Mouse (Mus musculus) limb, embryonic 14.5 days (tissue): ENCODE data around the gene Olfm2. TPM values are rescaled to one million over a fixed set of nuclear protein-coding genes. Genes with fewer than 3 reads are reported as not detected.
"Not testable (repeated sequence)": the region's sequence is repeated elsewhere in the genome, so short reads cannot be mapped to it uniquely, and the experiment has no call there.

Experiments
- ATAC-seq: fragments of 200-750 bp; cut with Nextera tagmentation; 2 replicates; pipeline ENCODE4 v1.8.0; 2017; ENCODE audit warnings: low read depth, moderate number of reproducible peaks, moderate TSS enrichment; ENCODE audit not compliant: low FRiP score
- DNase-seq: peaks from one replicate; pipeline ENCODE4 v3.0.0-alpha.2; 2015; ENCODE audit warnings: low spot score
- H3K27ac ChIP-seq: fragments of 300-500 bp; sonication (generic); replicated peaks from 2 replicates; pipeline ENCODE4 v1.5.1; 2014; ENCODE audit warnings: low read depth, mild to moderate bottlenecking, low read length, moderate library complexity, mixed read lengths
- H3K27me3 ChIP-seq: fragments of 300-500 bp; sonication (generic); 2 replicates; pipeline ENCODE4 v1.6.1; 2014; ENCODE audit warnings: low read length, mixed read lengths; ENCODE audit not compliant: control insufficient read depth, insufficient read depth
- H3K36me3 ChIP-seq: fragments of 300-500 bp; sonication (generic); 2 replicates; pipeline ENCODE4 v1.6.1; 2014; ENCODE audit warnings: mild to moderate bottlenecking, low read length, moderate library complexity, mixed read lengths; ENCODE audit not compliant: control insufficient read depth, insufficient read depth
- H3K4me1 ChIP-seq: fragments of 300-500 bp; sonication (generic); 2 replicates; pipeline ENCODE4 v1.6.1; 2014; ENCODE audit warnings: antibody characterized with exemption, low read length, mixed read lengths; ENCODE audit not compliant: control insufficient read depth, insufficient read depth
- H3K4me2 ChIP-seq: fragments of 300-500 bp; sonication (generic); replicated peaks from 2 replicates; pipeline ENCODE4 v1.6.1; 2014; ENCODE audit warnings: low read depth, mild to moderate bottlenecking, low read length, moderate library complexity; ENCODE audit not compliant: severe bottlenecking
- H3K4me3 ChIP-seq: fragments of 300-500 bp; sonication (generic); replicated peaks from 2 replicates; pipeline ENCODE4 v1.5.1; 2014; ENCODE audit warnings: low read length
- H3K9ac ChIP-seq: fragments of 300-500 bp; sonication (generic); 2 replicates; pipeline ENCODE4 v1.6.1; 2014; ENCODE audit warnings: mild to moderate bottlenecking, low read depth, low read length, moderate library complexity; ENCODE audit not compliant: severe bottlenecking
- H3K9me3 ChIP-seq: fragments of 300-500 bp; sonication (generic); 2 replicates; pipeline ENCODE4 v1.6.1; 2016; ENCODE audit warnings: low read length; ENCODE audit not compliant: control insufficient read depth
- POLR2A ChIP-seq: fragments of 200-500 bp; IDR thresholded peaks from 2 replicates; pipeline ENCODE4 v1.8.0; 2012; ENCODE audit warnings: inconsistent platforms, mild to moderate bottlenecking, moderate library complexity, borderline replicate concordance; ENCODE audit not compliant: insufficient read depth, insufficient read length; ENCODE audit errors: extremely low read depth
- WGBS: fragments of 180-500 bp; shearing (Covaris S2); extraction: QIAGEN DNeasy Blood & Tissue Kit; methylation state at CpG from one replicate; pipeline ENCODE4 v1.1.7; 2014; 5-methylcytosine and 5-hydroxymethylcytosine counted together
- polyA plus RNA-seq, 2 experiments: library from polyadenylated mRNA; depleted of rRNA in 1 of 2; stranded (reverse) in 1 of 2; unstranded in 1 of 2; fragments of >200 nt; fragmentation: Nextera tagmentation in 1 of 2; extraction: Ambion mirVana in 1 of 2; gene quantifications; 2 replicates each; pipeline versions ENCODE4 v1.2.1 to v1.2.3; 2012 to 2014

Olfm2 gene
- polyA plus RNA-seq, 2 experiments, result 4.8 to 6.9 TPM

DNA sequence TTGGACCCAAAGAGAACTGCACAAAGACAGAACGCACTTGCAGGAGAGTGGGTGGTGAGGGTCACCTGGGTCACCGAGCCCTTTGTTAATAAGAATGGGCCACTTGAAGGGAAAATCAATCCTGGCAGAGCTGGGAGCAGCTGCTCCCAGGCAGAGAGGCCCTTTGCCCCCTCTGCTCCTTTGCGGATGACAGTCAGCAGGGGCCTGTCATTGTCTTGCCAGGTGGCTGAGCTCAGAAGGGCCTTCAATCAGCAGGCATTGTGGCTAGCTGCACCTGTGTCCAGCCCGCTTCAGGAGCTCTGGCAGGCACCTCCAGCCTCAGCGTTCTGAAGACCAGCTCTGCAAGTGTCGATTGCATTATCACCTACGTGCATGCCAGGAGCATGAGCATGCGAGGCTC is 48.7 kb downstream of the Olfm2 start:
- Histone ChIP-seq H3K4me3 (no peak overlapping the region), H3K9me3 (no peaks in the 10 kb centered on the region), H3K4me1 (0 out of 2 replicates have a peak, but pooled peaks cover 6% of the 10 kb centered on the region), H3K27me3 (peaks cover 20% of the 10 kb centered on the region; the same call in 1 of the 2 replicates), H3K27ac (no peak overlapping the region), H3K9ac (no peak overlapping the region), H3K4me2 (no peak overlapping the region), H3K36me3 (no peaks in the 10 kb centered on the region)
- DNase-seq (no peak), ATAC-seq (no peak)
- WGBS, result 50% methylated on average over 8 of the region's 8 CpGs
- no peak for TF ChIP-seq POLR2A

GRCm38 (mm10) chr9:20696107-20696712 is 49.9 kb downstream of the Olfm2 start:
- H3K27ac ChIP-seq, result no peak overlapping the region
- H3K9me3 ChIP-seq, result no peaks in the 10 kb centered on the region
- H3K9ac ChIP-seq, result no peak overlapping the region
- H3K4me1 ChIP-seq, result 0 out of 2 replicates have a peak, but pooled peaks cover 6% of the 10 kb centered on the region
- no peaks in the 10 kb centered on the region for H3K36me3 ChIP-seq
- TF ChIP-seq POLR2A, result no peak
- DNase-seq (no peak), ATAC-seq (no peak)
- 72% methylated on average over 5 of the region's 5 CpGs for WGBS
- H3K4me2 ChIP-seq, result no peak overlapping the region
- no peak overlapping the region for H3K4me3 ChIP-seq
- peaks cover 20% of the 10 kb centered on the region; the same call in 1 of the 2 replicates for H3K27me3 ChIP-seq

DNA sequence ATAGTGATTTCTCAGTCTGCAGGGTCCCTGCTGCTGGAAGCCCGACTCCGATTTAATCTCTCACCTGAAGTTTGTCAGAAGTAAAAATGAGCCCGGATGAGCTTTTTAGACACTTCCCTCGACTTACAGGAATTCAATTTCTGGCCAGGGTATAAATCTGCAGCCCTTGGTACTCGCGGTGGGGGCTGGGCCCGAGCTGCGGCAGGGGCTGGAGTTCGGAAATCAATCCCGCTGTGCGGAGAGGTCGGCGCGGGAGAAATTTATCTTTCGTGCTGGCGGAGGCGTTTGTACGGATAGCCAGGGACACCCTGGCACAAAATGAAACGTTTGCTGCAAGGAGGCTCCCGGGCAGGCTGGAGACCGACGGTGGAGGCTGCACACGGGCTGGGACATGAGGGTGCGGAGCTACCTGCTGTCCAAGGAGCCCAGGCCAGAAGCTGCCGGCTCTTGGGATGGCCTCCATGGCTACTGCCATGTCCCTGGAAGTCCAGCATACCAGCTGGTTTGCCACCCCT is 51.4 kb downstream of the Olfm2 start:
- ATAC-seq (no peak), DNase-seq (no peak)
- peak overlapping the region; percentile 36; the same call in 1 of the 2 replicates for H3K9ac ChIP-seq
- WGBS, result 4% methylated on average over 24 of the region's 25 CpGs
- H3K27me3 ChIP-seq, result peaks cover 20% of the 10 kb centered on the region; the same call in 1 of the 2 replicates
- no peak overlapping the region for H3K27ac ChIP-seq
- H3K4me1 ChIP-seq, result 0 out of 2 replicates have a peak, but pooled peaks cover 6% of the 10 kb centered on the region
- no peaks in the 10 kb centered on the region for H3K9me3 ChIP-seq
- H3K36me3 ChIP-seq, result no peaks in the 10 kb centered on the region
- H3K4me2 ChIP-seq, result peak overlapping the region; percentile 44
- no peak for TF ChIP-seq POLR2A
- H3K4me3 ChIP-seq, result peak overlapping the region; percentile 28

- no peak overlapping the region for H3K4me3 ChIP-seq
- peaks cover 20% of the 10 kb centered on the region; the same call in 1 of the 2 replicates for H3K27me3 ChIP-seq
- H3K9me3 ChIP-seq, result no peaks in the 10 kb centered on the region
- WGBS, result 77% methylated on average over 3 of the region's 3 CpGs
- H3K27ac ChIP-seq, result no peak overlapping the region
- H3K4me1 ChIP-seq, result 0 out of 2 replicates have a peak, but pooled peaks cover 6% of the 10 kb centered on the region
- no peak overlapping the region for H3K9ac ChIP-seq
- DNase-seq (no peak), ATAC-seq (no peak)
- no peak overlapping the region for H3K4me2 ChIP-seq
- no peaks in the 10 kb centered on the region for H3K36me3 ChIP-seq
- no peak for TF ChIP-seq POLR2A
These were observed 53.3 kb downstream of the Olfm2 start for GRCm38 (mm10) chr9:20692863-20693262.

GRCm38 (mm10) chr9:20690449-20690848 is 55.7 kb downstream of the Olfm2 start:
- not testable (repeated sequence) for H3K36me3 ChIP-seq, H3K9ac ChIP-seq, ATAC-seq, H3K4me3 ChIP-seq, H3K4me1 ChIP-seq, H3K9me3 ChIP-seq, H3K27ac ChIP-seq, H3K4me2 ChIP-seq, DNase-seq
- H3K27me3 ChIP-seq, result peaks cover 13% of the 10 kb centered on the region; the same call in 1 of the 2 replicates
- 90% methylated on average over 2 of the region's 2 CpGs for WGBS
